Mouse (Mus musculus): ENCODE results near the gene Nr2c2ap. TPM values are rescaled to one million over a fixed set of nuclear protein-coding genes. Genes with fewer than 3 reads are reported as not detected.

Nr2c2ap gene
- total RNA-seq (2014; fragmentation: Nextera tagmentation) (41.3 and 47.8 TPM in 2 replicates), total RNA-seq (2017) (6.7 and 16.3 TPM in 2 replicates)

DNA sequence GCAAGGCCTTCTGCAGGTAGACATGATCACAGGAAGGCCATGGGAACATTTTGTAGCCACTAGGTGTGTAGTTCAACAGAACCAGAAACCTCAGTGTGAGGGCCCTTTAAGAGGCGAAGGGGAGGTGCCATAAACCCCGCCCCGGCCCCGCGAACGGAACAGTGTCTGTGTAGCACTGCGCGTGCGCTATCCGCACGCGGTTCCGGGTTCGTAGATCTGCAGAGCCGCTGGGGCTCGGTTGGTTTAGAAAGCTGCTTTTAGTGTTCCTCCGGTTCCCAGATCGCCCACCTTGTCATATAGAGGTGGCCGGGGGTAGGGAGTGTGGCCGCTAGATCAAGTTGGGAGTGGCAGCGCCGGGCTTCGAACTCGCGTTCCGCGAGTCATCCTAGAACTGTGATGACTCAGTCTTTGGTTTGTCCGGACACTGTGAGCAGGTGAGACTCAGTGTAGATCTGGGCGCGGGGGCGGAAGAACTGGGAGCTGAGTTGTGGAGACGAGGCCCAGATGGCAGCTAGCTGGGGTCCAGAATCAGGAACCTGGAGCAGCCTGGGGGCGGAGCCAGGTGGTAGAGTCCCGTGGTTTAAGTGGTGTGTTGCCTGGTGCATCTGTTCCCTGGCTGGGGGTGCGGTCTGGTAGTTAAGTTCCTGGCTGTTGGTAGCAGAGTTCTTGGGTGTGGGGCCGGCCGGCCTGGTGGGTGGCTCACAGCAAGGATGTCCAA lies at the start of gene Nr2c2ap:
Nr2c2ap (plus strand) TSS at position 168 of the 718 bp plus-strand sequence.
- peak; percentile 93 for ATAC-seq (replicated peaks; ENCODE audit: low FRiP score, low TSS enrichment, poor library complexity, severe bottlenecking)

DNA sequence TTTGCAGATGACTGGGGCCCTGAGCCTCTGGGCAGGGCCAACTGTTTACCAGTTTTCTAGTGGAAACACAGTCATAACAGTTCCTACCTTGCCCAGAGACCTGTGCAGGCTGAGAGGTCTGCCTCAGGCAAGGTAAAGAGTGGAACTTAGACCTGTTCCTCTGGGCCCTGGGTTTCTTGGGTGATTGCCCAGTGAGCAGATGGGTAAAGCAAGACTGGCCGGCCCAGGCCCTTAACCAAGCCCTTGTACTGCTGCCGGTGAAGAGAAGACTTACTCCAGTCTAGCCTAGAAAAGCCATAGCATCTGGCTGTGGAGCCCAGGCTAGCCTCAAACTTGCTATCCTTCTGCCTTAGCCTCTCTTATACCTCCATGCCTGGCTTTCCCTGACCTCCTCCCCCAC lies 49.2 kb upstream of the Nr2c2ap start:
- ATAC-seq (replicated peaks; ENCODE audit: low FRiP score, low TSS enrichment, poor library complexity, severe bottlenecking): no peak

GRCm38 (mm10) chr8:70083285-70083684 lies 47.8 kb upstream of the Nr2c2ap start, which contains the start of gene Hapln4:
TSS of gene Hapln4 (plus strand) at chr8:70083457.
- ATAC-seq (replicated peaks; ENCODE audit: low FRiP score, low TSS enrichment, poor library complexity, severe bottlenecking): no peak

- ATAC-seq (replicated peaks; ENCODE audit: low FRiP score, low TSS enrichment, poor library complexity, severe bottlenecking): no peak
Measured at GRCm38 (mm10) chr8:70084191-70085065, 46.7 kb upstream of the Nr2c2ap start.

- ATAC-seq (replicated peaks; ENCODE audit: low FRiP score, low TSS enrichment, poor library complexity, severe bottlenecking): no peak
Measured at GRCm38 (mm10) chr8:70086151-70086550, 45.0 kb upstream of the Nr2c2ap start.

- ATAC-seq (replicated peaks; ENCODE audit: low FRiP score, low TSS enrichment, poor library complexity, severe bottlenecking): no peak
Measured at GRCm38 (mm10) chr8:70087237-70087636, 43.9 kb upstream of the Nr2c2ap start.

DNA sequence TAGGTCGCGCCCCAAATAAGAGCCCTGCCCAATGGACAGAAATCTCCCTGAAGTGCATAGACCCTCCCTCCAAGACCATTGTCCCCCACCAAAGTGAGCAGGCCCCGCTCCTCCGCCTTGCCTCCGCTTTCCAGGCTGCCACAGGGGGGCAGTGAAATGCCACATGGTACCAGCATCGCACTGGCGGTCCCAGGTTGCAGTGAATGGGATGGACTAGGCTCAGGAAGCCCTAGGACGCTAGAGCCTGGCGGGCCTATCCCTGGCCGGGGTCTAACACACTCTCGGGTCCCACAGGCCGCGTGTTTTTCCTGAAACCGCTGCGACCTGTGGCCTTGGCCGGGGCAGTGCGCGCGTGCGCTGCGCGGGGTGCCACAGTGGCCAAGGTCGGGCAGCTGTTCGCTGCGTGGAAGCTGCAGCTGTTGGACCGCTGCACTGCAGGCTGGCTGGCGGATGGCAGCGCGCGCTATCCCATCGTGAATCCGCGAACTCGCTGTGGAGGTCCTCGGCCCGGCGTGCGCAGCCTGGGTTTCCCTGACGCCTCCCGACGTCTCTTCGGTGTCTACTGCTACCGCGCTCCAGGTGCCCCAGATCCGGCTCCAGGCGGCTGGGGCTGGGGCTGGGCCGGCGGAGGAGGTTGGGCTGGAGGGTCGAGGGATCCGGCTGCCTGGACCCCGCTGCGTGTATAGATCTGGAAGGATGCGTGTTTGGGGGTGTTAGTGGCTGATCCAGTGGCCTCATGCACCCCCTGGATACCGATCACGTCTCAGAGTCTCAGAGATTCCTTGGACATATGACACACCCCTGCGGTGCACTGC lies 43.1 kb upstream of the Nr2c2ap start:
- 0 out of 2 replicates have a peak, but pooled peaks have one; percentile 35 for ATAC-seq (replicated peaks; ENCODE audit: low FRiP score, low TSS enrichment, poor library complexity, severe bottlenecking)

GRCm38 (mm10) chr8:70089296-70089960 lies 41.7 kb upstream of the Nr2c2ap start:
- no peak for ATAC-seq (replicated peaks; ENCODE audit: low FRiP score, low TSS enrichment, poor library complexity, severe bottlenecking)

GRCm38 (mm10) chr8:70092786-70093185 lies 38.3 kb upstream of the Nr2c2ap start:
- no peak for ATAC-seq (replicated peaks; ENCODE audit: low FRiP score, low TSS enrichment, poor library complexity, severe bottlenecking)

GRCm38 (mm10) chr8:70099276-70099675 lies 31.9 kb upstream of the Nr2c2ap start:
- no peak for ATAC-seq (replicated peaks; ENCODE audit: low FRiP score, low TSS enrichment, poor library complexity, severe bottlenecking)

- ATAC-seq (replicated peaks; ENCODE audit: low FRiP score, low TSS enrichment, poor library complexity, severe bottlenecking): no peak
Measured at GRCm38 (mm10) chr8:70100241-70100640, 30.9 kb upstream of the Nr2c2ap start.

GRCm38 (mm10) chr8:70104506-70104905 lies 26.6 kb upstream of the Nr2c2ap start:
- peak; percentile 94 for ATAC-seq (replicated peaks; ENCODE audit: low FRiP score, low TSS enrichment, poor library complexity, severe bottlenecking)

GRCm38 (mm10) chr8:70104922-70105321 lies 26.2 kb upstream of the Nr2c2ap start:
- no peak for ATAC-seq (replicated peaks; ENCODE audit: low FRiP score, low TSS enrichment, poor library complexity, severe bottlenecking)

- no peak for ATAC-seq (replicated peaks; ENCODE audit: low FRiP score, low TSS enrichment, poor library complexity, severe bottlenecking)
Measured at GRCm38 (mm10) chr8:70110451-70110850, 20.7 kb upstream of the Nr2c2ap start.

DNA sequence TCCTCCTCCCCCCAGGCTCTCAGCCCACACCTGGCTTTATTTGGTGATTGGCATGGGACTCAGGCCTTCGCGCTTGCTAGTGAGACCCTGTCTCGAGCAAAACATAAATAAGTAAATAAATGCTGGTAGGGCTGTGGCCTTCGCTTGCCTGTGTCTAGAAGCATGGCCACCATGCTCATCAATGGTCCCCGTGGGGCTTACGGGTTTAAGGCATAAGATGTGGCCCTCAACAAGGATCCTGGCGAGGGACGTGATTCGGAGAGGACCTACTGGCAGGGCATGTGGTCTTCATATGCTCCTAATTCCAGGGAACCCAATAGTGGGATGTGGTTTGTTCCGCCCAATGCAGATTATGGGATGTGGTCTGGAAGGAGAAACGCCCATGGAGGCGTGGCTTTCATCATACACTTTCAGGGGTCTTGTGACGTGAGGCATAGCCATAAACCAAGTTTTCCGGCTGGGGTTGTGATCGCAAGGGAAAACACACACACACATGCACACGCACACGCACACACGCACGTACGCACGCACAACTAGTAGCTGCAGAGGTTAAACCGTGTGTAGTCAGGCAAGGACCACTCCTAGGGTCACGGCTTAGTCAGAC lies 19.8 kb upstream of the Nr2c2ap start:
- ATAC-seq (replicated peaks; ENCODE audit: low FRiP score, low TSS enrichment, poor library complexity, severe bottlenecking): no peak

DNA sequence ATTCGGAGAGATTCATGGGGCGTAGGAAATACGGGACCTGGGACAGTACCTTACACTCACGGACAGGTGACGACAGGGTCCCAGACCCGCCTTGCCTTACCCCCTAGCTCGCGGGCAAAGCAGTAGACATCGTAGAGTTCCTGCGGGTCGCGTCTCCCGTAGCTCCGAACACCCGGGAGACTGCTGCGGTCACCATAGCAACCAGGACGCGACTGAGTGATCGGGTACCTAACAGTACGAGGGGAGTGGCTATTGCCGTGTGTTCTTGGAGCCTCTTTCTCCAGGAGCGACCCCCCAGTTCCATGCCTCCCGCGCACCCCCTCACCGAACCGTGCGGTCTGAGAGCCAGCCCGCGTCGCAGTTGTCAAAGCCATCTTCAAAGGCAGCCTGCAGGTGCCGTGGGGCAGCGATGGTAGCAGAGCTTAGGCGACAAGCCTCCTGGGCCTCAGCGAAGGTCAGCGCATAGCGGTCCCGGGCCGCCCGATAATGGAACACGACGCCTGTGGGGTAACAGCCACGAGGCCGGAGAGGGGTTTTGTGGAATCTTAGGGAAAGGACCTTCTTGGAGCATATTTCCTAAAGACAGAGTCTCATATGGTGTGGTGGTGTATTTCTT lies 18.6 kb upstream of the Nr2c2ap start:
- ATAC-seq (replicated peaks; ENCODE audit: low FRiP score, low TSS enrichment, poor library complexity, severe bottlenecking): no peak

GRCm38 (mm10) chr8:70114488-70114887 lies 16.6 kb upstream of the Nr2c2ap start:
- no peak for ATAC-seq (replicated peaks; ENCODE audit: low FRiP score, low TSS enrichment, poor library complexity, severe bottlenecking)

DNA sequence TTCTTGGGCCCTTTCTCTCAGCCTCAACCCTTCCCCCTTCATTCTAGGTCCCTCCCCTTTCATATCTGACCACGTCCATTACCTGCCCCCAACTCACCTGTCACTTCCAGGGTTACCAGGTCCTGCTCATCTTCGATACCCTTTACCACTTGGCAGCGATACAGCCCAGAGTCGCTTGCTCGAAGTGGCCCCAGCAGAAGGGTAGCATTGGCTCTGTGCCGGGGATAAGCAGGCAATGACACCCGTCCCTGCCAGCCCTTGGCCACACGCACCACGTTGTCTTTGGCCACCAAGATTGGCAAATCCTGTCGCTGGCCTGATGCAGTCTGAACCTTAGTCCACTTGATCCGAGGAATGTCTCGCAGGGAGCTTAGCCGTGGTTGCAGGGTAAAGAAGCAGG lies 16.2 kb upstream of the Nr2c2ap start:
- ATAC-seq (replicated peaks; ENCODE audit: low FRiP score, low TSS enrichment, poor library complexity, severe bottlenecking): no peak
